Mouse (Mus musculus) forebrain, embryonic 11.5 days (tissue): ENCODE measurements around the gene Utp20. TPM values are rescaled to one million over a fixed set of nuclear protein-coding genes. Genes with fewer than 3 reads are reported as not detected.
"Not testable (repeated sequence)": the region's sequence is repeated elsewhere in the genome, so short reads cannot be mapped to it uniquely, and the experiment has no call there.

Experiments
- ATAC-seq: fragments of 200-750 bp; cut with Nextera tagmentation; replicated peaks from 2 replicates; pipeline ENCODE4 v1.8.0; 2017; ENCODE audit warnings: moderate TSS enrichment; ENCODE audit not compliant: low FRiP score
- DNase-seq: peaks from one replicate; pipeline ENCODE4 v3.0.0-alpha.2; 2017; ENCODE audit warnings: low spot score
- H3K27ac ChIP-seq: fragments of 300-500 bp; sonication (generic); 2 replicates; pipeline ENCODE4 v1.5.1; 2014; ENCODE audit warnings: low read depth, low read length
- H3K27me3 ChIP-seq: fragments of 300-500 bp; sonication (generic); 2 replicates; pipeline ENCODE4 v1.6.1; 2014; ENCODE audit warnings: mild to moderate bottlenecking, low read length, mixed read lengths; ENCODE audit not compliant: control insufficient read depth, insufficient read depth
- H3K36me3 ChIP-seq: fragments of 300-500 bp; sonication (generic); 2 replicates; pipeline ENCODE4 v1.6.1; 2014; ENCODE audit warnings: mild to moderate bottlenecking, low read length, moderate library complexity, mixed read lengths; ENCODE audit not compliant: control insufficient read depth, insufficient read depth
- H3K4me1 ChIP-seq: fragments of 300-500 bp; sonication (generic); replicated peaks from 2 replicates; pipeline ENCODE4 v1.6.1; 2014; ENCODE audit warnings: low read length, mixed read lengths; ENCODE audit not compliant: control insufficient read depth, insufficient read depth
- H3K4me2 ChIP-seq: fragments of 300-500 bp; sonication (generic); 2 replicates; pipeline ENCODE4 v1.6.1; 2014; ENCODE audit warnings: low read depth, mild to moderate bottlenecking, low read length, moderate library complexity, mixed read lengths; ENCODE audit not compliant: severe bottlenecking
- H3K4me3 ChIP-seq: fragments of 300-500 bp; sonication (generic); 2 replicates; pipeline ENCODE4 v1.5.1; 2014; ENCODE audit warnings: low read depth, low read length
- H3K9ac ChIP-seq: fragments of 300-500 bp; sonication (generic); 2 replicates; pipeline ENCODE4 v1.6.1; 2014; ENCODE audit warnings: low read length
- H3K9me3 ChIP-seq: fragments of 300-500 bp; sonication (generic); 2 replicates; pipeline ENCODE4 v1.6.1; 2016; ENCODE audit warnings: low read length, mixed read lengths; ENCODE audit not compliant: control insufficient read depth
- WGBS: fragments of 180-500 bp; shearing (Covaris S2); extraction: QIAGEN DNeasy Blood & Tissue Kit; methylation state at CpG from one replicate; pipeline ENCODE4 v1.1.7; 2014; 5-methylcytosine and 5-hydroxymethylcytosine counted together
- polyA plus RNA-seq: library from polyadenylated mRNA; unstranded; fragments of >200 nt; fragmentation: Nextera tagmentation; extraction: Ambion mirVana; gene quantifications from 2 replicates; pipeline ENCODE4 v1.2.1, GENCODE M21; 2014

Gene Utp20
- polyA plus RNA-seq, 1 experiment from 2014 or later, result 30.4 TPM

- DNase-seq (no peak), ATAC-seq (no peak)
- WGBS, result 89% methylated on average over 6 of the region's 6 CpGs
- H3K36me3 ChIP-seq, result no peaks in the 10 kb centered on the region
- H3K4me3 ChIP-seq, result no peak overlapping the region
- H3K9ac ChIP-seq, result no peak overlapping the region
- H3K4me2 ChIP-seq, result no peak overlapping the region
- no peaks in the 10 kb centered on the region for H3K27me3 ChIP-seq
- no peaks in the 10 kb centered on the region for H3K4me1 ChIP-seq
- no peak overlapping the region for H3K27ac ChIP-seq
- H3K9me3 ChIP-seq, result no peaks in the 10 kb centered on the region
Measured at GRCm38 (mm10) chr10:88776206-88776605, 50.4 kb downstream of the Utp20 start.

- H3K4me2 ChIP-seq, DNase-seq, H3K4me3 ChIP-seq, H3K27me3 ChIP-seq, H3K27ac ChIP-seq, H3K4me1 ChIP-seq, H3K9ac ChIP-seq, H3K9me3 ChIP-seq, ATAC-seq, H3K36me3 ChIP-seq: not testable (repeated sequence)
- 89% methylated on average over 5 of the region's 5 CpGs for WGBS
Measured at GRCm38 (mm10) chr10:88772965-88773364, 53.6 kb downstream of the Utp20 start.

- ATAC-seq (no peak), DNase-seq (no peak)
- Histone ChIP-seq H3K9ac (no peak overlapping the region), H3K4me1 (no peaks in the 10 kb centered on the region), H3K4me3 (no peak overlapping the region), H3K9me3 (no peaks in the 10 kb centered on the region), H3K27me3 (no peaks in the 10 kb centered on the region), H3K36me3 (no peaks in the 10 kb centered on the region; the same call in 1 of the 2 replicates), H3K4me2 (no peak overlapping the region), H3K27ac (no peak overlapping the region)
- 94% methylated on average over 7 of the region's 7 CpGs for WGBS
Measured at GRCm38 (mm10) chr10:88769676-88770075, 56.9 kb downstream of the Utp20 start.

GRCm38 (mm10) chr10:88768961-88769360 is 57.6 kb downstream of the Utp20 start:
- Histone ChIP-seq H3K36me3 (no peaks in the 10 kb centered on the region; the same call in 1 of the 2 replicates), H3K4me3 (no peak overlapping the region), H3K9ac (no peak overlapping the region), H3K4me2 (no peak overlapping the region), H3K27ac (no peak overlapping the region), H3K27me3 (no peaks in the 10 kb centered on the region), H3K4me1 (no peaks in the 10 kb centered on the region), H3K9me3 (no peaks in the 10 kb centered on the region)
- 88% methylated on average over 5 of the region's 5 CpGs for WGBS
- DNase-seq (no peak), ATAC-seq (no peak)

GRCm38 (mm10) chr10:88765431-88766142 is 61.0 kb downstream of the Utp20 start:
- Histone ChIP-seq H3K4me2 (no peak overlapping the region), H3K4me1 (no peaks in the 10 kb centered on the region), H3K9ac (no peak overlapping the region), H3K27ac (no peak overlapping the region), H3K4me3 (no peak overlapping the region), H3K27me3 (no peaks in the 10 kb centered on the region), H3K9me3 (no peaks in the 10 kb centered on the region), H3K36me3 (no peaks in the 10 kb centered on the region; the same call in 1 of the 2 replicates)
- ATAC-seq, result no peak
- WGBS, result 91% methylated on average over 15 of the region's 15 CpGs
- DNase-seq, result no peak

- no peaks in the 10 kb centered on the region for H3K9me3 ChIP-seq
- 96% methylated on average over 13 of the region's 13 CpGs for WGBS
- H3K4me2 ChIP-seq, result no peak overlapping the region
- ATAC-seq (no peak), DNase-seq (no peak)
- peaks cover 4% of the 10 kb centered on the region for H3K36me3 ChIP-seq
- no peak overlapping the region for H3K27ac ChIP-seq
- H3K4me3 ChIP-seq, result no peak overlapping the region
- no peak overlapping the region for H3K9ac ChIP-seq
- no peaks in the 10 kb centered on the region for H3K4me1 ChIP-seq
- H3K27me3 ChIP-seq, result no peaks in the 10 kb centered on the region
Measured at GRCm38 (mm10) chr10:88761524-88762212, 64.9 kb downstream of the Utp20 start.

- Histone ChIP-seq H3K36me3 (peaks cover 2% of the 10 kb centered on the region; the same call in 1 of the 2 replicates), H3K27me3 (no peaks in the 10 kb centered on the region), H3K9me3 (no peaks in the 10 kb centered on the region), H3K4me1 (no peaks in the 10 kb centered on the region), H3K27ac (no peak overlapping the region), H3K4me2 (no peak overlapping the region), H3K9ac (no peak overlapping the region), H3K4me3 (no peak overlapping the region)
- WGBS, result 85% methylated on average over 2 of the region's 2 CpGs
- ATAC-seq (no peak), DNase-seq (no peak)
Measured at GRCm38 (mm10) chr10:88741426-88741825, 85.2 kb downstream of the Utp20 start.

GRCm38 (mm10) chr10:88740781-88741180 is 85.8 kb downstream of the Utp20 start:
- 95% methylated on average over 5 of the region's 5 CpGs for WGBS
- peaks cover 2% of the 10 kb centered on the region; the same call in 1 of the 2 replicates for H3K36me3 ChIP-seq
- H3K9me3 ChIP-seq, result no peaks in the 10 kb centered on the region
- no peak overlapping the region for H3K4me2 ChIP-seq
- H3K27me3 ChIP-seq, result no peaks in the 10 kb centered on the region
- H3K27ac ChIP-seq, result no peak overlapping the region
- H3K4me1 ChIP-seq, result no peaks in the 10 kb centered on the region
- H3K4me3 ChIP-seq, result no peak overlapping the region
- DNase-seq (no peak), ATAC-seq (no peak)
- no peak overlapping the region for H3K9ac ChIP-seq
